Mouse (Mus musculus) midbrain, embryonic 10.5 days (tissue): ENCODE results near the gene Grin2b. TPM values are rescaled to one million over a fixed set of nuclear protein-coding genes. Genes with fewer than 3 reads are reported as not detected.
A peak's percentile ranks its signal among the peaks of the same experiment; 100 is the strongest.

Experiments
- DNase-seq: peaks from one replicate; pipeline ENCODE4 v3.0.0-alpha.2; 2017; ENCODE audit warnings: low spot score
- H3K27ac ChIP-seq: fragments of 300-500 bp; sonication (generic); replicated peaks from 2 replicates; pipeline ENCODE4 v1.5.1; 2016; ENCODE audit warnings: mild to moderate bottlenecking
- H3K27me3 ChIP-seq: fragments of 300-500 bp; sonication (generic); 2 replicates; pipeline ENCODE4 v1.6.1; 2016; ENCODE audit warnings: low read depth, mild to moderate bottlenecking; ENCODE audit not compliant: poor library complexity, severe bottlenecking
- H3K36me3 ChIP-seq: fragments of 300-500 bp; sonication (generic); 2 replicates; pipeline ENCODE4 v1.6.1; 2016; ENCODE audit warnings: mild to moderate bottlenecking, moderate library complexity
- H3K4me1 ChIP-seq: fragments of 300-500 bp; sonication (generic); 2 replicates; pipeline ENCODE4 v1.6.1; 2016
- H3K4me3 ChIP-seq: fragments of 300-500 bp; sonication (generic); 2 replicates; pipeline ENCODE4 v1.5.1; 2016; ENCODE audit warnings: mild to moderate bottlenecking, moderate library complexity
- H3K9me3 ChIP-seq: fragments of 300-500 bp; sonication (generic); replicated peaks from 2 replicates; pipeline ENCODE4 v1.6.1; 2016; ENCODE audit warnings: mild to moderate bottlenecking
- WGBS: fragments of 180-500 bp; shearing (Covaris S2); methylation state at CpG from one replicate; pipeline ENCODE4 v1.1.7; 2016; 5-methylcytosine and 5-hydroxymethylcytosine counted together
- polyA plus RNA-seq: library from polyadenylated mRNA; unstranded; fragments of >200 nt; fragmentation: Nextera tagmentation; extraction: Ambion mirVana; gene quantifications from 2 replicates; pipeline ENCODE4 v1.2.1, GENCODE M21; 2016

Gene Grin2b
- polyA plus RNA-seq, 1 experiment from 2014 or later, result 0.09 TPM

GRCm38 (mm10) chr6:136072326-136073054 is 100.8 kb downstream of the Grin2b start:
- no peaks in the 10 kb centered on the region for H3K4me1 ChIP-seq
- no peaks in the 10 kb centered on the region for H3K9me3 ChIP-seq
- DNase-seq, result no peak
- H3K4me3 ChIP-seq, result no peak overlapping the region
- H3K27ac ChIP-seq, result no peak overlapping the region
- 87% methylated on average over 13 of the region's 13 CpGs for WGBS
- H3K36me3 ChIP-seq, result no peaks in the 10 kb centered on the region
- no peaks in the 10 kb centered on the region for H3K27me3 ChIP-seq

DNA sequence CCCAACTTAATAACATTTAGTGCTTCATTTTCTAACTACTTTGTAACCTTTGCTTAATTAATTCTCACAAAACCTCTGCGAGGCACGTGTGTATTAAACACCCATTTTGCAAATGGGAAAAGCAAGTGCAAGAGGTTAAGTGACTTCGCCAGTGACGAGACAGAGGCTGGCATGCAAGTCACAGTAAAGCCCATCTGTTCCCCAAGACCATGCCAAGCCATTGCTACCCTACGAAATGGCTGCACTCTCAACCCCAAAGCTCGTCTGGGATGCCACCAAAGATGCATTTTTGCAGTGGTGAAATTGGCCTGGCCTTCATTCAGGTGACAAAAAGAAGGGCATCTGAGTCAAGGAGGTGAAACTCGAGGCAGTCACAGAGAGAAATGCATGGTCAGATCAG is 103.2 kb downstream of the Grin2b start:
- no peak for DNase-seq
- H3K9me3 ChIP-seq, result no peaks in the 10 kb centered on the region
- no peaks in the 10 kb centered on the region for H3K4me1 ChIP-seq
- WGBS, result 88% methylated on average over 7 of the region's 7 CpGs
- H3K27ac ChIP-seq, result no peak overlapping the region
- H3K27me3 ChIP-seq, result no peaks in the 10 kb centered on the region
- no peak overlapping the region for H3K4me3 ChIP-seq
- H3K36me3 ChIP-seq, result no peaks in the 10 kb centered on the region

GRCm38 (mm10) chr6:136053346-136053745 is 120.0 kb downstream of the Grin2b start:
- Histone ChIP-seq H3K4me3 (no peak overlapping the region), H3K36me3 (no peaks in the 10 kb centered on the region), H3K4me1 (no peaks in the 10 kb centered on the region), H3K9me3 (no peaks in the 10 kb centered on the region), H3K27ac (no peak overlapping the region), H3K27me3 (no peaks in the 10 kb centered on the region)
- WGBS, result 56% methylated on average over 1 of the region's 1 CpGs
- no peak for DNase-seq

GRCm38 (mm10) chr6:136050346-136050745 is 123.0 kb downstream of the Grin2b start:
- peaks cover 6% of the 10 kb centered on the region for H3K4me1 ChIP-seq
- no peak for DNase-seq
- no peak overlapping the region for H3K27ac ChIP-seq
- WGBS, result 85% methylated on average over 4 of the region's 4 CpGs
- no peaks in the 10 kb centered on the region for H3K36me3 ChIP-seq
- no peak overlapping the region for H3K4me3 ChIP-seq
- no peaks in the 10 kb centered on the region for H3K27me3 ChIP-seq
- H3K9me3 ChIP-seq, result no peaks in the 10 kb centered on the region

- H3K27ac ChIP-seq, result no peak overlapping the region
- WGBS, result 92% methylated on average over 2 of the region's 2 CpGs
- H3K27me3 ChIP-seq, result no peaks in the 10 kb centered on the region
- no peaks in the 10 kb centered on the region for H3K36me3 ChIP-seq
- no peak for DNase-seq
- H3K4me1 ChIP-seq, result peaks cover 9% of the 10 kb centered on the region
- no peaks in the 10 kb centered on the region for H3K9me3 ChIP-seq
- H3K4me3 ChIP-seq, result no peak overlapping the region
Measured at GRCm38 (mm10) chr6:136048084-136048483, 125.2 kb downstream of the Grin2b start.

- Histone ChIP-seq H3K4me3 (no peak overlapping the region), H3K27me3 (no peaks in the 10 kb centered on the region), H3K36me3 (no peaks in the 10 kb centered on the region), H3K9me3 (no peaks in the 10 kb centered on the region), H3K4me1 (peaks cover 9% of the 10 kb centered on the region), H3K27ac (no peak overlapping the region)
- 67% methylated on average over 7 of the region's 7 CpGs for WGBS
- no peak for DNase-seq
Measured at GRCm38 (mm10) chr6:136046091-136046490, 127.2 kb downstream of the Grin2b start.

GRCm38 (mm10) chr6:136044461-136044860 is 128.8 kb downstream of the Grin2b start:
- H3K9me3 ChIP-seq, result no peaks in the 10 kb centered on the region
- H3K27me3 ChIP-seq, result no peaks in the 10 kb centered on the region
- WGBS, result 88% methylated on average over 5 of the region's 5 CpGs
- peaks cover 9% of the 10 kb centered on the region for H3K4me1 ChIP-seq
- no peak overlapping the region for H3K4me3 ChIP-seq
- H3K27ac ChIP-seq, result no peak overlapping the region
- no peak for DNase-seq
- no peaks in the 10 kb centered on the region for H3K36me3 ChIP-seq

DNA sequence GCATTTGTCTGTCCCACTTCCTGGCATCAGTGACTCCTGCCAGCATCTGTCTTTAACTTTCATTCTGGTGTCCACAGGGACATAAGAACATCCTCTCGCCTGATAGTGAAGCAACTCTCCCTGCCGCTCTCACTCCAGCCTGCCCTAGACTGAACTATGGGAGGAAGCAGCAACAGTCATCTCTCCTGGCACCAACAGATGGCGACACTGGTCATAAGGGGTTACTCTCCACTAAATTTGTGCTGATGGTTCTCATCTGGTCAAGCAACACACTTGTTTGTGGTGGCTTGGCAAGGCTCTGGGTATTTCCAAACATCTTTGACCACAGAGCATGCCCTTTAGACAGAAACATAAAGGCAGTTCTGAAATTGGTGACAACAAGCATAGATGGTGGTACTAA is 130.9 kb downstream of the Grin2b start:
- DNase-seq, result no peak
- H3K9me3 ChIP-seq, result no peaks in the 10 kb centered on the region
- no peaks in the 10 kb centered on the region for H3K36me3 ChIP-seq
- H3K4me1 ChIP-seq, result peaks cover 9% of the 10 kb centered on the region
- H3K27ac ChIP-seq, result no peak overlapping the region
- H3K27me3 ChIP-seq, result no peaks in the 10 kb centered on the region
- 76% methylated on average over 3 of the region's 3 CpGs for WGBS
- no peak overlapping the region for H3K4me3 ChIP-seq

DNA sequence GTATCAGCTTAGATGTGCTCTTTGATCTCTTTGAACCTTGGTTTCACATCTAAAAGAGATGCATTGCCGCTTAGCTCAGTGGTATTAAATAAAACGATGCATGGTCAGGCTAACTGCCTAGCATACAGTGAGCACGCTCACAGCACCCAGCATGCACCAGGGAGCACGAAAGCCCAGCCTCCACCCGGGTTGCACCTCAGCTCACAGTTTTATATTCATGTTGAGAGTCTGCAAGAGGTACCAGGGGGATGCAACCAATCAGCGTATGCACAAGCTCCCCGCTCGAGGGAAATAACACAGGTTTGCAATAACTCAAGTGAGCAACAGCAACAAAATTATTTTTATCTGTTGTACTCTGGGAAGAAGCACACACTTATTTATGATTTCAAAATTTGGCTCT is 131.5 kb downstream of the Grin2b start:
- no peak overlapping the region for H3K4me3 ChIP-seq
- no peak for DNase-seq
- H3K4me1 ChIP-seq, result peaks cover 9% of the 10 kb centered on the region
- no peaks in the 10 kb centered on the region for H3K36me3 ChIP-seq
- no peaks in the 10 kb centered on the region for H3K9me3 ChIP-seq
- 92% methylated on average over 8 of the region's 8 CpGs for WGBS
- no peak overlapping the region for H3K27ac ChIP-seq
- H3K27me3 ChIP-seq, result no peaks in the 10 kb centered on the region

- H3K27ac ChIP-seq, result no peak overlapping the region
- H3K4me1 ChIP-seq, result peaks cover 4% of the 10 kb centered on the region
- 80% methylated on average over 3 of the region's 3 CpGs for WGBS
- H3K27me3 ChIP-seq, result no peaks in the 10 kb centered on the region
- H3K36me3 ChIP-seq, result no peaks in the 10 kb centered on the region
- H3K9me3 ChIP-seq, result no peaks in the 10 kb centered on the region
- H3K4me3 ChIP-seq, result no peak overlapping the region
- no peak for DNase-seq
Measured at GRCm38 (mm10) chr6:136040931-136041330, 132.4 kb downstream of the Grin2b start.

DNA sequence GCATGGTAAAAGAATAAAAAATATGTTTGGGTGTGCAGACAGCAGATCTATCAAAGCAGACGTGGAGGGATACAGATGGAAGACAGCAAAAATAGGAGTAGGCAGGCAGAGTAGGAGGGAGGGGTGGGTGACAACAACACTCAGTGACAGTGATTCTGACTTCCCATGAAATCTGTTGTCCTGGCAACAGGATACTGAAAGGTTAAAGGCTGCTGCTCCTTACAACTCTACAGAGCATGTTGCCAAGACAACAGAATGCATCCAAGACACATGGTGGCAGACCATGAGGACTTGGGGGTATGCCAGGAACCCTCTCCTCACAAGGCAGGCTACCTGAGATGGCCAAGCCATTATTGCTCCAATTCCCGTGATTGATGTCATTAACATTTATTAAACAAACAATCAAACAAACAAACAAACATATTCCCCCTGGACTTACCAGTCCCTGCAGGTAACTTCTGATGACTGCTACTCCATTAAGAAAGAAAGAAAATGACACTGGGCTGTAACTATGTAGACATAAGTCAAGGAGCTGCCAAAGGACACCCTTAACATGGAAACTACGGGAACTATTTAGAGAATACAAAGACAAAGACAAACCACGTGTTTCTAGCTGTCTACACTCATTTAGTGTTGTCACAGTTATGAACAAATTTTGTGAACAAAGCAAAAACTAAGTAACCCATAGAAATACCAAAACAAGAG is 143.9 kb downstream of the Grin2b start:
- Histone ChIP-seq H3K36me3 (no peaks in the 10 kb centered on the region), H3K9me3 (peaks cover 4% of the 10 kb centered on the region; the same call in 1 of the 2 replicates), H3K4me3 (no peak overlapping the region), H3K27ac (no peak overlapping the region), H3K27me3 (no peaks in the 10 kb centered on the region), H3K4me1 (peaks cover 7% of the 10 kb centered on the region)
- WGBS, result 69% methylated on average over 4 of the region's 4 CpGs
- DNase-seq, result peak; percentile 27

GRCm38 (mm10) chr6:136026936-136027335 is 146.4 kb downstream of the Grin2b start:
- Histone ChIP-seq H3K27ac (no peak overlapping the region), H3K27me3 (no peaks in the 10 kb centered on the region), H3K4me1 (peaks cover 7% of the 10 kb centered on the region), H3K4me3 (no peak overlapping the region), H3K36me3 (no peaks in the 10 kb centered on the region), H3K9me3 (peaks cover 4% of the 10 kb centered on the region; the same call in 1 of the 2 replicates)
- 96% methylated on average over 6 of the region's 6 CpGs for WGBS
- DNase-seq, result no peak

- WGBS, result 92% methylated on average over 4 of the region's 4 CpGs
- DNase-seq, result no peak
- Histone ChIP-seq H3K4me3 (no peak overlapping the region), H3K4me1 (peaks cover 7% of the 10 kb centered on the region), H3K27me3 (no peaks in the 10 kb centered on the region), H3K27ac (no peak overlapping the region), H3K9me3 (peaks cover 4% of the 10 kb centered on the region; the same call in 1 of the 2 replicates), H3K36me3 (no peaks in the 10 kb centered on the region)
Measured at GRCm38 (mm10) chr6:136025801-136026200, 147.5 kb downstream of the Grin2b start.
